Mouse (Mus musculus) heart, embryonic 11.5 days (tissue): ENCODE data around the gene Mbnl2. TPM values are rescaled to one million over a fixed set of nuclear protein-coding genes. Genes with fewer than 3 reads are reported as not detected.

ENCODE experiments used
- ATAC-seq: fragments of 200-750 bp; cut with Nextera tagmentation; replicated peaks from 2 replicates; pipeline ENCODE4 v1.8.0; 2017; ENCODE audit warnings: moderate library complexity; ENCODE audit not compliant: insufficient number of reproducible peaks, low FRiP score, low TSS enrichment
- H3K27ac ChIP-seq: fragments of 300-500 bp; sonication (generic); 2 replicates; pipeline ENCODE4 v1.5.1; 2014; ENCODE audit warnings: mild to moderate bottlenecking, low read depth, low read length
- H3K27me3 ChIP-seq: fragments of 300-500 bp; sonication (generic); 2 replicates; pipeline ENCODE4 v1.6.1; 2014; ENCODE audit warnings: mild to moderate bottlenecking, low read length, mixed read lengths; ENCODE audit not compliant: control insufficient read depth, insufficient read depth
- H3K36me3 ChIP-seq: fragments of 300-500 bp; sonication (generic); 2 replicates; pipeline ENCODE4 v1.6.1; 2014; ENCODE audit warnings: mild to moderate bottlenecking, low read length, moderate library complexity, mixed read lengths; ENCODE audit not compliant: control insufficient read depth, insufficient read depth
- H3K4me1 ChIP-seq: fragments of 300-500 bp; sonication (generic); 2 replicates; pipeline ENCODE4 v1.6.1; 2014; ENCODE audit warnings: low read length; ENCODE audit not compliant: control insufficient read depth, insufficient read depth
- H3K4me2 ChIP-seq: fragments of 300-500 bp; sonication (generic); 2 replicates; pipeline ENCODE4 v1.6.1; 2014; ENCODE audit warnings: mild to moderate bottlenecking, moderate library complexity
- H3K4me3 ChIP-seq: fragments of 300-500 bp; sonication (generic); 2 replicates; pipeline ENCODE4 v1.5.1; 2014; ENCODE audit warnings: low read depth, low read length
- H3K9ac ChIP-seq: fragments of 300-500 bp; sonication (generic); 2 replicates; pipeline ENCODE4 v1.6.1; 2014; ENCODE audit warnings: mild to moderate bottlenecking, low read depth, low read length, moderate library complexity
- H3K9me3 ChIP-seq: fragments of 300-500 bp; sonication (generic); replicated peaks from 2 replicates; pipeline ENCODE4 v1.6.1; 2016; ENCODE audit warnings: low read length; ENCODE audit not compliant: control insufficient read depth
- WGBS: fragments of 180-500 bp; shearing (Covaris S2); extraction: QIAGEN DNeasy Blood & Tissue Kit; methylation state at CpG from one replicate; pipeline ENCODE4 v1.1.7; 2014; ENCODE audit not compliant: insufficient replicate concordance; 5-methylcytosine and 5-hydroxymethylcytosine counted together
- polyA plus RNA-seq: library from polyadenylated mRNA; unstranded; fragments of >200 nt; fragmentation: Nextera tagmentation; extraction: Ambion mirVana; gene quantifications from 2 replicates; pipeline ENCODE4 v1.2.1, GENCODE M21; 2014

Mbnl2 gene
- polyA plus RNA-seq, 1 experiment from 2014 or later: 107 TPM

DNA sequence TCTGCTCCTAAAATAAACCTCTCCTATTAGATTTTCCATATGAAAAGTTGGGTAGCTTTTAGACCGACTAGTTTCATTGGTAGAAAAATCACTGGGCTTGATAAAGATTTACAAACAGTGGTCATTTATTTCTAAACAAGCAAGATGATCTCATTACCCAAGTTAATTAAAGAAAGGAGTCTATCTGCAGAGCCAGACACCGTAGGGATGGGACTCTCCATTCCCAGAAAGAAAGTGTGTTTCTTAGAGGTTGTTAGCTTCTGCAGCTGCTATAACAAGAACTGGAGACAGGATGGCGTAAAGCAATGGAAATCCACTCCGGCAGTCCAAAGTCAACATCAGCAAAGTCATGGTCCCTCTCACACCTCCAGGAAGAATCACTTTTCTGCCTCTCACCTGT lies 92.1 kb downstream of the Mbnl2 start:
- Histone ChIP-seq H3K36me3 (no peaks in the 10 kb centered on the region), H3K9ac (no peak overlapping the region), H3K4me2 (no peak overlapping the region), H3K4me3 (no peak overlapping the region), H3K27ac (no peak overlapping the region), H3K9me3 (no peaks in the 10 kb centered on the region), H3K27me3 (no peaks in the 10 kb centered on the region), H3K4me1 (peaks cover 43% of the 10 kb centered on the region)
- ATAC-seq: no peak
- WGBS: 89% methylated on average over 4 of the region's 4 CpGs

DNA sequence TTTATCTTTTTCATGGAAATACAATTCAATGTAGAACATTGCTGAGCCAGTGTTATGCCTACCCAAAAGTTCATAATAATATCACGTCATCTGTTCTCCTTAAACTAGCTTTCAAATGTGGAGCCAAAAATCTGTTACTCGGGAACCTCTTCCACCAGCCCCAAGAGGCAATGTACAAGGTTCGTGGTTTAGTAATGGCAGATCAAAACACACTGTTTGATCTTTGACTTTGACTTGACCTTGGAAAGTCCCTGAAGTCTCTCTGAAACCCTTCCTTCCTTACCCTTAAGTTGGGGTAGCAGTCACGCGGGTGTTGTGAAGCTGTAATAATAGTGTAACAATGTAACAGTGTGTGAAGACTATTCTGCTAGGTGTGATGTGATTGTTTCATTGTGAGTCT lies 93.0 kb downstream of the Mbnl2 start:
- H3K9me3 ChIP-seq: no peaks in the 10 kb centered on the region
- peak overlapping the region; percentile 74 for H3K27ac ChIP-seq
- peaks cover 45% of the 10 kb centered on the region for H3K4me1 ChIP-seq
- H3K9ac ChIP-seq: 0 out of 2 replicates have a peak overlapping the region, but pooled peaks have one; percentile 12
- no peak for ATAC-seq
- 74% methylated on average over 5 of the region's 5 CpGs for WGBS
- H3K36me3 ChIP-seq: no peaks in the 10 kb centered on the region
- no peak overlapping the region for H3K4me3 ChIP-seq
- H3K27me3 ChIP-seq: no peaks in the 10 kb centered on the region
- no peak overlapping the region for H3K4me2 ChIP-seq

DNA sequence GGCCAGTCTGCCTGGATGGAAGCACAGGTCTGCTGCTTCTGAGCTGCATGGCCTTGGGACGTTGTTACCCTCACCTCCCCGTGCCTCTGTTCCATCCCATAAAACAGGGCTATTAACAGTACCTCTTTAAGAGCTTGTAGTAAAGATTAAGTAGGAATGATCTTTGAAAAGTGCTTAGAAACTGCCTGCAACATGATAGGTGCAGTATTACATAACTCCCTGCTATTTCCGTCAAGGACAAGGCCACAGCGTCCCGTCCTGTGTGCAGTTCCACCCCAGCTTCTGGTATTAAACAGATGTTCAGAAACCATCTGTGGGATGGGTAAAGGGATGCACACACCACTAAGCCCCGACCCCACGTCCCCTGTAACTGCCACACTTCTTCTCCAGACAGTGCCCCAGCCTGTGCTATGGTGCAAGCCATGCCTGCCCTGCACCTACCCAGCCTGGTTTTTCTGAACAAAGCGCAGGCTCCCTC lies 93.5 kb downstream of the Mbnl2 start:
- ATAC-seq: no peak
- no peak overlapping the region for H3K4me3 ChIP-seq
- no peaks in the 10 kb centered on the region for H3K27me3 ChIP-seq
- H3K9ac ChIP-seq: 0 out of 2 replicates have a peak overlapping the region, but pooled peaks have one; percentile 12
- H3K4me2 ChIP-seq: no peak overlapping the region
- WGBS: 49% methylated on average over 8 of the region's 8 CpGs
- no peaks in the 10 kb centered on the region for H3K36me3 ChIP-seq
- peak overlapping the region; percentile 74 for H3K27ac ChIP-seq
- no peaks in the 10 kb centered on the region for H3K9me3 ChIP-seq
- H3K4me1 ChIP-seq: peaks cover 50% of the 10 kb centered on the region

DNA sequence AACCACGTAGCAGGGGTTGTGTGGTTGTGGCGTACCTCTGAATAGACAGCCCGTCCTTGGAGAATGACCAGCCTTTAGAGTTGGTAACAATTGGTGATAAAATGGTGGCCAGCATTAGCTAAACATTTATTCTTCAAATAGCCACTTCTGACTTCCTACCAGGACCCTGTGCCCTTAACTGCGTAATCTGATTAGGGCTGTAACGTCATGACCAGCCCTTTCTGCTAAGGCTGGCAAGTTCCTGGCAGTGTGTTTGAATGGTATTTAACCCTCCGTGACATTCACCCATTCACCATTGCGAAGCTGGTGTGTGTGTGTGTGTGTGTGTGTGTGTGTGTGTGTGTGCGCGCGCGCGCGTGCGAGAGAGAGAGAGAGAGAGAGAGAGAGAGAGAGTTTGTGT lies 94.6 kb downstream of the Mbnl2 start:
- Histone ChIP-seq H3K27ac (no peak overlapping the region), H3K4me2 (no peak overlapping the region), H3K9ac (no peak overlapping the region), H3K4me1 (peaks cover 52% of the 10 kb centered on the region), H3K4me3 (no peak overlapping the region), H3K9me3 (no peaks in the 10 kb centered on the region), H3K36me3 (no peaks in the 10 kb centered on the region), H3K27me3 (no peaks in the 10 kb centered on the region)
- no peak for ATAC-seq
- WGBS: 79% methylated on average over 14 of the region's 14 CpGs

DNA sequence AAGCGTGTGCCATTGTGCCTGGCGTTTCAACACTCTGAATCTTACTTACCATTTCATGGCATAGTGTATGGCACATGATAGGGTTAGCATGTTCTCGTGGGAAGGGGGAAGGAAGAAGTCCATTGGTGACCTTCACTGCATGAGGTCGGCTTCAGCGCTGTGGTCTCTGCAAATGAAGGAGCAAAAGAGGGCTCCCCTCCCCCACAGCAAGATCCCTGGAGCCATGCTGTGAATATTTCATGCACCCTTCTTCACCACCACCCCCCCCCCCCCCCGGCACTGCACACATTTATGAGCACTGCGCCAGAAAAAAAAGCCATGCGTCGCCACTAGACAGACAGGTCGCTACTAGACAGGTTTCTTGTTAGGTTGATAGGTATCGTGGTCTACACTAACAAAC lies 95.2 kb downstream of the Mbnl2 start:
- Histone ChIP-seq H3K9ac (no peak overlapping the region), H3K27me3 (no peaks in the 10 kb centered on the region), H3K4me1 (peaks cover 52% of the 10 kb centered on the region), H3K27ac (no peak overlapping the region), H3K9me3 (no peaks in the 10 kb centered on the region), H3K36me3 (no peaks in the 10 kb centered on the region), H3K4me2 (no peak overlapping the region), H3K4me3 (no peak overlapping the region)
- 82% methylated on average over 11 of the region's 11 CpGs for WGBS
- no peak for ATAC-seq

DNA sequence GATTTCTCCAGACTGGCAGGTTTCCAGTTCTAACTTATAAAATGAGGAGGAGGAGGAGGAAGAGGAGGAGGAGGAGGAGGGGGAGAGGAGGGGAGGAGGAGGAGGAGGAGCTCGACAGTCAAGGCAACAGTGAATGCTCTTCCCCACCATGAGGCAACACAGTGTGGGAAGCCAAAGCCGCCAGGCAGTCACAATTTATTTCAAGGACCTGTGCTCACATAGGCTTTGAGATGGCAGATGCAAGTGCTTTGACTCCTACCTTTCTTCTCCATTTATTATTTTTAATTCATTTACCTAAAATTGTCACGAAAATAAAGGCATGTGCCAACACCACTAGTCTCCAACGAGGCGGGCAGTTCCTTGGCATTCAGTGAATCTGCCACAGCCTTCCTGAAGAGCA lies 95.7 kb downstream of the Mbnl2 start:
- Histone ChIP-seq H3K4me1 (peaks cover 52% of the 10 kb centered on the region), H3K27ac (no peak overlapping the region), H3K36me3 (no peaks in the 10 kb centered on the region), H3K9me3 (no peaks in the 10 kb centered on the region), H3K4me3 (no peak overlapping the region), H3K27me3 (no peaks in the 10 kb centered on the region), H3K9ac (no peak overlapping the region), H3K4me2 (no peak overlapping the region)
- ATAC-seq: no peak
- 80% methylated on average over 5 of the region's 5 CpGs for WGBS

GRCm38 (mm10) chr14:120373026-120374024 lies 97.9 kb downstream of the Mbnl2 start:
- Histone ChIP-seq H3K4me3 (no peak overlapping the region), H3K27ac (peak overlapping the region; percentile 66), H3K9me3 (no peaks in the 10 kb centered on the region), H3K4me1 (peaks cover 57% of the 10 kb centered on the region), H3K27me3 (no peaks in the 10 kb centered on the region), H3K4me2 (peak overlapping the region; percentile 22; the same call in 1 of the 2 replicates), H3K36me3 (no peaks in the 10 kb centered on the region), H3K9ac (no peak overlapping the region)
- 34% methylated on average over 11 of the region's 11 CpGs for WGBS
- ATAC-seq: no peak

DNA sequence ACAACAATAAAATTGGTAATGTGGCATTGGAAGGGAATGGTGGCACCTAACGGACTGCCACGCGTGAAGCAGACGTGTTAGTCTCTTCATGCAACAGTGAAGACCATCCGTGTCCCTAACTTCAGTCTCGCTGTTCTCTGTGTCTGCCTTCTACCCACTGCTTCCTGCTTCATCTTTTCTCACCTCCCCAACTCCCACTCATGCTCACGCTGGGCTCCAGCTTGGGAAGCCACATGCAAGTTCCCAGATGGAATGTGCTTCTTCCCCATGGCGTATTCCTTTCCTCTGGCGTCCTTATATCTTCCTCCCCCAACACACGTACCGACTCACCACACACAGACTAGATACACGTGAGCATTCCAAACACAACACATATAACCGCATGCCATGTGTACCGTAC lies 99.3 kb downstream of the Mbnl2 start:
- H3K9ac ChIP-seq: no peak overlapping the region
- no peak for ATAC-seq
- H3K27me3 ChIP-seq: no peaks in the 10 kb centered on the region
- H3K36me3 ChIP-seq: no peaks in the 10 kb centered on the region
- H3K4me3 ChIP-seq: no peak overlapping the region
- WGBS: 89% methylated on average over 14 of the region's 14 CpGs
- H3K27ac ChIP-seq: no peak overlapping the region
- no peaks in the 10 kb centered on the region for H3K9me3 ChIP-seq
- H3K4me2 ChIP-seq: no peak overlapping the region
- H3K4me1 ChIP-seq: peaks cover 44% of the 10 kb centered on the region
